ENCODE assay signal across 18 mouse cellular contexts in genomic region chr2:101754428-101754827, GRCm38 (mm10).
DNase-seq lines count a peak whose midpoint lies in the region; ATAC-seq and TF ChIP-seq lines count a peak whose summit lies in the region.
"Had no signal": no experiment of that assay in that cellular context is flagged by ENCODE, and none has a peak within 500 bp of the region (broad histone marks: within the 10 kb centered on the region; RNA-seq: fewer than 3 reads in every experiment).

No protein-coding gene starts in this region.

- intact Hi-C loops in left cerebral cortex, postnatal 10 days (cut with DNase I): no loop called here

- H3K4me2 ChIP-seq in lung, embryonic 14.5 days: no peak overlapping the region
- no peak overlapping the region for H3K4me2 ChIP-seq in lung, postnatal 0 days (replicated peaks; ENCODE audit: low read depth, low read length)
- H3K4me2 ChIP-seq in embryonic facial prominence, embryonic 11.5 days (ENCODE audit: low read depth, low read length): no peak overlapping the region

- H3K9me3 ChIP-seq in lung, embryonic 14.5 days (ENCODE audit: low read depth, low read length): no peaks in the 10 kb centered on the region
- no peaks in the 10 kb centered on the region for H3K9me3 ChIP-seq in lung, postnatal 0 days (ENCODE audit: low read length)
- H3K9me3 ChIP-seq in embryonic facial prominence, embryonic 11.5 days (replicated peaks; ENCODE audit: control insufficient read depth, low read length): no peaks in the 10 kb centered on the region
- H3K9me3 ChIP-seq: neural tube, embryonic 12.5 days; stomach, embryonic 15.5 days had no signal

- TF ChIP-seq EP300 in lung, postnatal 0 days (IDR thresholded peaks at IDR 0.05): no peak

- H3K36me3 ChIP-seq in lung, embryonic 14.5 days (ENCODE audit: insufficient read depth): no peaks in the 10 kb centered on the region
- H3K36me3 ChIP-seq in lung, postnatal 0 days (ENCODE audit: insufficient read depth, low read length): no peaks in the 10 kb centered on the region
- H3K36me3 ChIP-seq in embryonic facial prominence, embryonic 11.5 days (replicated peaks; ENCODE audit: control insufficient read depth, insufficient read depth, low read depth, low read length): no peaks in the 10 kb centered on the region
- H3K36me3 ChIP-seq: neural tube, embryonic 12.5 days; stomach, embryonic 15.5 days had no signal

- 56% methylated on average over 4 of the region's 4 CpGs for WGBS in lung, embryonic 14.5 days
- 64% methylated on average over 4 of the region's 4 CpGs for WGBS in lung, postnatal 0 days
- 44% methylated on average over 4 of the region's 4 CpGs for WGBS in embryonic facial prominence, embryonic 11.5 days

- no peak for ATAC-seq in lung, embryonic 14.5 days (ENCODE audit: insufficient read depth)
- no peak for ATAC-seq in lung, postnatal 0 days
- no peak for ATAC-seq in embryonic facial prominence, embryonic 11.5 days (replicated peaks; ENCODE audit: insufficient number of reproducible peaks, low FRiP score, low TSS enrichment, low read depth)
- ATAC-seq in megakaryocyte, adult 5-6 weeks (ENCODE audit: poor library complexity, severe bottlenecking): peak; percentile 74
- ATAC-seq: hindbrain, postnatal 0 days had no signal

- no peak overlapping the region for H3K9ac ChIP-seq in lung, embryonic 14.5 days
- H3K9ac ChIP-seq in lung, postnatal 0 days (replicated peaks; ENCODE audit: low read depth): no peak overlapping the region
- H3K9ac ChIP-seq in embryonic facial prominence, embryonic 11.5 days (replicated peaks; ENCODE audit: low read length): no peak overlapping the region
- H3K9ac ChIP-seq: stomach, embryonic 15.5 days had no signal

- TF ChIP-seq CTCF in lung, embryonic 14.5 days (IDR thresholded peaks at IDR 0.05; ENCODE audit: low read depth): no peak
- TF ChIP-seq CTCF in lung, postnatal 0 days (IDR thresholded peaks at IDR 0.05): no peak

- H3K4me1 ChIP-seq in lung, embryonic 14.5 days (ENCODE audit: insufficient read depth): peaks cover 50% of the 10 kb centered on the region
- H3K4me1 ChIP-seq in lung, postnatal 0 days (ENCODE audit: insufficient read depth, low read depth, low read length): peaks cover 15% of the 10 kb centered on the region
- H3K4me1 ChIP-seq in embryonic facial prominence, embryonic 11.5 days (ENCODE audit: control insufficient read depth, insufficient read depth, low read length): peaks cover 9% of the 10 kb centered on the region

- H3K27ac ChIP-seq in lung, embryonic 14.5 days (ENCODE audit: low read depth): peak overlapping the region; percentile 27; the same call in 1 of the 2 replicates
- H3K27ac ChIP-seq in lung, postnatal 0 days (ENCODE audit: low read length): no peak overlapping the region
- peak overlapping the region; percentile 52; the same call in 1 of the 2 replicates for H3K27ac ChIP-seq in embryonic facial prominence, embryonic 11.5 days (replicated peaks; ENCODE audit: low read depth, low read length)
- H3K27ac ChIP-seq: hindbrain, postnatal 0 days; neural tube, embryonic 12.5 days; stomach, embryonic 15.5 days had no signal

- no peak for DNase-seq in lung, embryonic 14.5 days
- DNase-seq in lung, postnatal 0 days (ENCODE audit: low spot score): no peak
- peak; percentile 35 for DNase-seq in embryonic facial prominence, embryonic 11.5 days (ENCODE audit: low spot score)
- DNase-seq in monocyte, adult 2 months (ENCODE audit: low read depth in 1 of 2, low spot score in 2 of 2): peak; percentile 7 to 11
- DNase-seq in left cerebral cortex, postnatal 10 days (ENCODE audit: extremely low spot score in 1 of 2, low spot score in 2 of 2): no peak
- DNase-seq in left cerebral cortex, adult 9 months (ENCODE audit: low spot score in 2 of 2): no peak
- DNase-seq: cerebellum, adult 8-10 months; gastrocnemius, postnatal 14 days; kidney, adult 9 months; kidney, postnatal 36 days; left cerebral cortex, postnatal 4 days; lung, adult 2 months; spleen, adult 18-20 months had no signal

- no peaks in the 10 kb centered on the region for H3K27me3 ChIP-seq in lung, embryonic 14.5 days (ENCODE audit: insufficient read depth, low read length)
- no peaks in the 10 kb centered on the region for H3K27me3 ChIP-seq in lung, postnatal 0 days (replicated peaks; ENCODE audit: insufficient read depth, low read length)
- no peaks in the 10 kb centered on the region for H3K27me3 ChIP-seq in embryonic facial prominence, embryonic 11.5 days (ENCODE audit: control insufficient read depth, insufficient read depth, low read length)
- H3K27me3 ChIP-seq: neural tube, embryonic 12.5 days; stomach, embryonic 15.5 days had no signal

- no peak overlapping the region for H3K4me3 ChIP-seq in lung, embryonic 14.5 days (ENCODE audit: low read depth, low read length)
- H3K4me3 ChIP-seq in lung, postnatal 0 days (ENCODE audit: low read depth, low read length): no peak overlapping the region
- no peak overlapping the region for H3K4me3 ChIP-seq in embryonic facial prominence, embryonic 11.5 days (ENCODE audit: low read depth, low read length)
- H3K4me3 ChIP-seq: erythroblast, embryonic 14.5 days; neural tube, embryonic 12.5 days; stomach, embryonic 15.5 days had no signal

Comparison
In these comparisons a context has a peak if more than half of its experiments do, and no peak if none do; other contexts are left out.
1. DNase-seq: peak in embryonic facial prominence, embryonic 11.5 days (single experiment) and monocyte, adult 2 months (2 of 2); none in lung, embryonic 14.5 days (single experiment), lung, postnatal 0 days (single experiment), left cerebral cortex, postnatal 10 days (0 of 2) and left cerebral cortex, adult 9 months (0 of 2).